Mouse (Mus musculus) forebrain, embryonic 15.5 days (tissue): ENCODE data around the gene Fst. TPM values are rescaled to one million over a fixed set of nuclear protein-coding genes. Genes with fewer than 3 reads are reported as not detected.

ENCODE experiments used
- ATAC-seq: fragments of 200-750 bp; cut with Nextera tagmentation; replicated peaks from 2 replicates; pipeline ENCODE4 v1.8.0; 2017; ENCODE audit warnings: mild to moderate bottlenecking, moderate TSS enrichment, moderate library complexity
- H3K27ac ChIP-seq: fragments of 300-500 bp; sonication (generic); replicated peaks from 2 replicates; pipeline ENCODE4 v1.5.1; 2015; ENCODE audit warnings: mild to moderate bottlenecking, inconsistent platforms
- H3K27me3 ChIP-seq: fragments of 300-500 bp; sonication (generic); 2 replicates; pipeline ENCODE4 v1.6.1; 2015; ENCODE audit warnings: inconsistent platforms
- H3K36me3 ChIP-seq: fragments of 300-500 bp; sonication (generic); 2 replicates; pipeline ENCODE4 v1.6.1; 2015; ENCODE audit warnings: mild to moderate bottlenecking, inconsistent platforms
- H3K4me1 ChIP-seq: fragments of 300-500 bp; sonication (generic); 2 replicates; pipeline ENCODE4 v1.6.1; 2015; ENCODE audit warnings: inconsistent platforms
- H3K4me2 ChIP-seq: fragments of 300-500 bp; sonication (generic); replicated peaks from 2 replicates; pipeline ENCODE4 v1.6.1; 2015; ENCODE audit warnings: mild to moderate bottlenecking, inconsistent platforms
- H3K4me3 ChIP-seq: fragments of 300-500 bp; sonication (generic); 2 replicates; pipeline ENCODE4 v1.5.1; 2015; ENCODE audit warnings: mild to moderate bottlenecking, inconsistent platforms
- H3K9ac ChIP-seq: fragments of 300-500 bp; sonication (generic); replicated peaks from 2 replicates; pipeline ENCODE4 v1.6.1; 2015; ENCODE audit warnings: mild to moderate bottlenecking, inconsistent platforms
- H3K9me3 ChIP-seq: fragments of 300-500 bp; sonication (generic); 2 replicates; pipeline ENCODE4 v1.6.1; 2016; ENCODE audit warnings: inconsistent platforms
- WGBS: fragments of 180-500 bp; shearing (Covaris S2); methylation state at CpG from one replicate; pipeline ENCODE4 v1.1.7; 2015; ENCODE audit warnings: mixed read lengths; 5-methylcytosine and 5-hydroxymethylcytosine counted together
- polyA plus RNA-seq: library from polyadenylated mRNA; unstranded; fragments of >200 nt; fragmentation: Nextera tagmentation; extraction: Ambion mirVana; gene quantifications from 2 replicates; pipeline ENCODE4 v1.2.1, GENCODE M21; 2015

Gene Fst
- polyA plus RNA-seq, 1 experiment from 2014 or later: 11.8 TPM

DNA sequence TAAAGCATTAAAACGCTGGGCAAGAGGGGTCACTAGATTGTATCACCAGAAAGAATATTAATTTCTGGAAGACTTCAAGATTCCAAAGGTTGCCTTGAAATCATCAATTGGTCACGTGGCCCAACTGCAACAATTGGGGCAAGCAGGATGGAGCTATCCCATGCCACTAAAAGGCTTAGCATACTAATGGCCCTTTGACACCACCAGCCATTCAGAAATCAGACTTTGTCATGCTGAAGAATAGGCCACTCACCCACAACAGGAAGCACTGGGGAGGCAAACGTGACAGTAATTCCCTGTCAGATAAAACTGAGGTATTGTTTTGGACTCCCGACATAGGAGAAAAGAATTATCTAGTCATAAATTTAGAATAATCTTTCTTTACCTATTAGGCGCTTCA lies 52.3 kb downstream of the Fst start:
- no peak overlapping the region for H3K4me2 ChIP-seq
- H3K9ac ChIP-seq: no peak overlapping the region
- no peaks in the 10 kb centered on the region for H3K9me3 ChIP-seq
- no peaks in the 10 kb centered on the region for H3K4me1 ChIP-seq
- H3K36me3 ChIP-seq: no peaks in the 10 kb centered on the region
- no peak overlapping the region for H3K27ac ChIP-seq
- H3K4me3 ChIP-seq: no peak overlapping the region
- no peak for ATAC-seq
- H3K27me3 ChIP-seq: no peaks in the 10 kb centered on the region
- 6% methylated on average over 5 of the region's 5 CpGs for WGBS

DNA sequence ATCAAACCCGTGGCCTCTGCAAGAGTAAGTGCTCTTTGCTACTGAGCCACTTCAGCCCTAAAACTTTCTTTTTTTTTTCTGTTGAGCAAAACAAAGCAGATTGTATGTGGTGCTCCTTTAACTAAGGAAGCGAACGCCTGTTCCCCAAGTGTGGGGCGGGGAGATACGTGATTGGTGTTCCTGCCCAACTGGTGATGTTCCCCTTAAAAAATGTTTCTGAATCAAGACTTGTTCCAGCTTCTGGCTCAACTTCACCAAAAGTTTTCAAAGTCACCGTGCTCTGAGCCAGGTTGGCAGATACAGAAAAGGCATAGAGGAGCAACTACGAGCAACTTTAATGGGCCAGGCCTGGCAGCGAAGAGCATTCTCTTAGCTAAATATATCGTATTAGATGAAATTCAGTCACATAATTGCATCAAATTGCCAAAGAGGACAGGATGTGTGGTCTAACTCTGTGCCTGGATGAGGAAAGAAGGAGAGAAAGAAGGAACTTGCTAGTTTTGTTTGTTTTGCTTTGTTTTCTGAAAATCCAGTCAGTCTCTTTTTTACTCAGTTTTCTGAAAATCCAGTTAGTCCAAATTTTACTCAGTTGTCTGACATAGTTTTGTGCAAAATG lies 53.5 kb downstream of the Fst start:
- Histone ChIP-seq H3K4me3 (no peak overlapping the region), H3K9me3 (no peaks in the 10 kb centered on the region), H3K4me1 (no peaks in the 10 kb centered on the region), H3K36me3 (no peaks in the 10 kb centered on the region), H3K27ac (no peak overlapping the region), H3K9ac (no peak overlapping the region), H3K27me3 (no peaks in the 10 kb centered on the region), H3K4me2 (no peak overlapping the region)
- WGBS: 74% methylated on average over 9 of the region's 9 CpGs
- no peak for ATAC-seq

Other genes starting within 250 kb of the Fst start
- 329 and 341 TPM in 2 replicates for gene Ndufs4, start 70.7 kb downstream of the Fst start, polyA plus RNA-seq